Mouse (Mus musculus) heart, adult 2 months (tissue): ENCODE data around the gene Spag7.

ENCODE experiments used
- CTCF ChIP-seq: fragments of 200-600 bp; IDR thresholded peaks from 2 replicates; pipeline ENCODE4 v1.8.1; 2022; ENCODE audit warnings: antibody characterized with exemption, mild to moderate bottlenecking, moderate library complexity
- EP300 ChIP-seq: fragments of 200-500 bp; IDR thresholded peaks from 2 replicates; pipeline ENCODE4 v1.6.1; 2011; ENCODE audit warnings: low read depth, low read length, control low read depth; ENCODE audit not compliant: insufficient read depth
- POLR2A ChIP-seq: fragments of 200-500 bp; IDR thresholded peaks from 2 replicates; pipeline ENCODE4 v1.6.1; 2011; ENCODE audit warnings: mild to moderate bottlenecking, low read depth, low read length, control low read depth; ENCODE audit not compliant: insufficient read depth

DNA sequence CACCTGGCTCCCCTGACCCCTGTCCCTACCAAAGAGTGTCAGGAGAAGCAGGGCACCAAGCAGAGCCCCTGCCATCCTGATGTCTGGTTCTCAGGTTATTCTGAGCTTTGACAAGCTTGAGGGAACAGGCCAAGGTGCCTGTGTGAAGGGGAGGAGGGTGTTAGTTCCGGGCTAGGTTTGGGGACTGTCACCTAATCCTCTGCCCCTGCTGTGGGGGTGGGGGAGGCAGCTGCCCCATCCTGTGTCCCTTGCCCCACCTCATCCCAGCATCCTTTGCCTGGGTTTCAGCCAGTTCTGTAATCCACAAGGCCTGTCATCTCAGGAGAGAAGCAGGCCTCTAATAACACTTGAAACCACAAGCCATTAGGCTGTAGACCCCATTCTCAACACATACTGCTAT lies 50.1 kb downstream of the Spag7 start, which contains the start of gene Chrne:
- no peak for TF ChIP-seq POLR2A
- no peak for TF ChIP-seq CTCF
- no peak for TF ChIP-seq EP300
